Mouse (Mus musculus) neural tube, embryonic 13.5 days (tissue): ENCODE results near the gene Mmd2. TPM values are rescaled to one million over a fixed set of nuclear protein-coding genes. Genes with fewer than 3 reads are reported as not detected.

Experiments used
- ATAC-seq: fragments of 200-750 bp; cut with Nextera tagmentation; 2 replicates; pipeline ENCODE4 v1.8.0; 2017; ENCODE audit warnings: low read depth, mild to moderate bottlenecking, moderate TSS enrichment, moderate library complexity
- H3K27ac ChIP-seq: fragments of 300-500 bp; sonication (generic); replicated peaks from 2 replicates; pipeline ENCODE4 v1.5.1; 2015; ENCODE audit warnings: moderate library complexity, mild to moderate bottlenecking, inconsistent platforms
- H3K27me3 ChIP-seq: fragments of 300-500 bp; sonication (generic); 2 replicates; pipeline ENCODE4 v1.6.1; 2015; ENCODE audit warnings: mild to moderate bottlenecking, inconsistent platforms
- H3K36me3 ChIP-seq: fragments of 300-500 bp; sonication (generic); 2 replicates; pipeline ENCODE4 v1.6.1; 2015; ENCODE audit warnings: mild to moderate bottlenecking, inconsistent platforms
- H3K4me1 ChIP-seq: fragments of 300-500 bp; sonication (generic); replicated peaks from 2 replicates; pipeline ENCODE4 v1.6.1; 2015; ENCODE audit warnings: inconsistent platforms
- H3K4me2 ChIP-seq: fragments of 300-500 bp; sonication (generic); 2 replicates; pipeline ENCODE4 v1.6.1; 2015; ENCODE audit warnings: inconsistent platforms, mild to moderate bottlenecking, moderate library complexity
- H3K4me3 ChIP-seq: fragments of 300-500 bp; sonication (generic); 2 replicates; pipeline ENCODE4 v1.5.1; 2015; ENCODE audit warnings: mild to moderate bottlenecking, inconsistent platforms
- H3K9ac ChIP-seq: fragments of 300-500 bp; sonication (generic); 2 replicates; pipeline ENCODE4 v1.6.1; 2015; ENCODE audit warnings: moderate library complexity, mild to moderate bottlenecking, inconsistent platforms
- H3K9me3 ChIP-seq: fragments of 300-500 bp; sonication (generic); 2 replicates; pipeline ENCODE4 v1.6.1; 2016; ENCODE audit warnings: inconsistent platforms
- WGBS: fragments of 180-500 bp; shearing (Covaris S2); methylation state at CpG from one replicate; pipeline ENCODE4 v1.1.7; 2015; 5-methylcytosine and 5-hydroxymethylcytosine counted together
- polyA plus RNA-seq: library from polyadenylated mRNA; unstranded; fragments of >200 nt; fragmentation: Nextera tagmentation; extraction: Ambion mirVana; gene quantifications from 2 replicates; pipeline ENCODE4 v1.2.1, GENCODE M21; 2015

The Mmd2 gene
- polyA plus RNA-seq, 1 experiment from 2014 or later: 52.9 TPM

GRCm38 (mm10) chr5:142628726-142629662 lies 20.4 kb upstream of the Mmd2 start:
- Histone ChIP-seq H3K27ac (peak overlapping the region; percentile 83), H3K4me2 (peak overlapping the region; percentile 96), H3K4me1 (peaks cover 23% of the 10 kb centered on the region), H3K36me3 (peaks cover 19% of the 10 kb centered on the region), H3K9ac (peak overlapping the region; percentile 95), H3K27me3 (no peaks in the 10 kb centered on the region), H3K4me3 (peak overlapping the region; percentile 99), H3K9me3 (no peaks in the 10 kb centered on the region)
- peak; percentile 96 for ATAC-seq
- under 1% methylated on average over 69 of the region's 69 CpGs for WGBS

- peak within 1 kb of the TSS; percentile 99 for H3K4me3 ChIP-seq
- peaks cover 23% of the 10 kb centered on the region for H3K4me1 ChIP-seq
- no peaks in the 10 kb centered on the region for H3K27me3 ChIP-seq
- peak within 1 kb of the TSS; percentile 74 for H3K9ac ChIP-seq
- peak within 1 kb of the TSS; percentile 80 for H3K27ac ChIP-seq
- H3K9me3 ChIP-seq: no peaks in the 10 kb centered on the region
- WGBS: 96% methylated on average over 2 of the region's 2 CpGs
- H3K36me3 ChIP-seq: 0 out of 2 replicates have a peak, but pooled peaks cover 4% of the 10 kb centered on the region
- ATAC-seq: no peak
- peak within 1 kb of the TSS; percentile 96 for H3K4me2 ChIP-seq
Measured at GRCm38 (mm10) chr5:142627398-142627797, 18.8 kb upstream of the Mmd2 start, which contains the start of gene Wipi2. TSS of gene Wipi2 (plus strand) at chr5:142627698.

GRCm38 (mm10) chr5:142623080-142623479 lies 14.5 kb upstream of the Mmd2 start:
- no peak overlapping the region for H3K4me3 ChIP-seq
- H3K9me3 ChIP-seq: no peaks in the 10 kb centered on the region
- peaks cover 2% of the 10 kb centered on the region; the same call in 1 of the 2 replicates for H3K4me1 ChIP-seq
- H3K4me2 ChIP-seq: no peak overlapping the region
- WGBS: 92% methylated on average over 7 of the region's 7 CpGs
- no peak overlapping the region for H3K9ac ChIP-seq
- H3K27ac ChIP-seq: no peak overlapping the region
- no peak for ATAC-seq
- H3K27me3 ChIP-seq: no peaks in the 10 kb centered on the region
- H3K36me3 ChIP-seq: no peaks in the 10 kb centered on the region

DNA sequence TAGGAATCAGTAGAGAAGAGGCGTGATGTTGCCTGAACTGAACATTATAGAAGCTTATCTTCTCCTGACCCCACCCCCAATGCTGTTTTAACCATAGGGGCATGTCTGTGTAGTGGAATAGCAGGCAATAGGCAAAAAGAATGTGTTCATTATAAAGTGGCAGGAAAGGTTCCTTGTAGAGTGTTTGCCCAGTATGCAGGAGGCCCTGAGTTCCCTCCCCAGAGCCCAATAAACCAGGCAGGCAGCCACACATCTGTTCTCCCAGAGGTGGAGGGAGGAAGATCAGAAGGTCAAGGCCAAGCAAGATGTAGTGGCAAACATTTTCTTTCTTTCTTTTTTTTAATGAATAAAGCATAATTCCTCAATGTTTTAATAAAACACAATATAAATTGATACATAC lies 13.5 kb upstream of the Mmd2 start:
- H3K4me2 ChIP-seq: no peak overlapping the region
- 86% methylated on average over 1 of the region's 1 CpGs for WGBS
- no peak overlapping the region for H3K4me3 ChIP-seq
- H3K4me1 ChIP-seq: no peaks in the 10 kb centered on the region; the same call in 1 of the 2 replicates
- H3K9me3 ChIP-seq: no peaks in the 10 kb centered on the region
- no peak overlapping the region for H3K9ac ChIP-seq
- H3K27ac ChIP-seq: no peak overlapping the region
- no peaks in the 10 kb centered on the region for H3K36me3 ChIP-seq
- H3K27me3 ChIP-seq: no peaks in the 10 kb centered on the region
- ATAC-seq: no peak

DNA sequence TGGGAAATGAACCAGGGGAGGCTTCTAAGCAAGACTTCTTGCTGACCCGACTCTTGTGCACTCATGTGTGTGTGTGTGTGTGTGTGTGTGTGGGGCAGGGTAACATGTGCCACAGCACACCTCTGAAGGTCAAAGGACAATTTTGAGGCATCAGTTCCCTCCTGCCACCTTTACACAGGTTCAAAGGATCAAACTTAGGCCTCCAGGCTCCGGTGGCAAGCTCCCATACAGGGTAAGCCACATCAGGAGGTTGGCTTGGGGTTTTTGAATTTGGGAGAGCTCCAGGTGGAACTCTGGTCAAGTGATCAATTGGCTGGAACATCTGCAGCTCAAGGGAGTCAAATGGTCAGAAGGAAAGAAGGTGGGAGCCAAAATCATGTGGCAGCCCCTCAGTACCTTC lies 12.8 kb upstream of the Mmd2 start:
- Histone ChIP-seq H3K27ac (no peak overlapping the region), H3K4me3 (no peak overlapping the region), H3K27me3 (no peaks in the 10 kb centered on the region), H3K9me3 (no peaks in the 10 kb centered on the region), H3K4me1 (no peaks in the 10 kb centered on the region; the same call in 1 of the 2 replicates), H3K36me3 (no peaks in the 10 kb centered on the region), H3K4me2 (no peak overlapping the region), H3K9ac (no peak overlapping the region)
- 75% methylated on average over 2 of the region's 2 CpGs for WGBS
- no peak for ATAC-seq

DNA sequence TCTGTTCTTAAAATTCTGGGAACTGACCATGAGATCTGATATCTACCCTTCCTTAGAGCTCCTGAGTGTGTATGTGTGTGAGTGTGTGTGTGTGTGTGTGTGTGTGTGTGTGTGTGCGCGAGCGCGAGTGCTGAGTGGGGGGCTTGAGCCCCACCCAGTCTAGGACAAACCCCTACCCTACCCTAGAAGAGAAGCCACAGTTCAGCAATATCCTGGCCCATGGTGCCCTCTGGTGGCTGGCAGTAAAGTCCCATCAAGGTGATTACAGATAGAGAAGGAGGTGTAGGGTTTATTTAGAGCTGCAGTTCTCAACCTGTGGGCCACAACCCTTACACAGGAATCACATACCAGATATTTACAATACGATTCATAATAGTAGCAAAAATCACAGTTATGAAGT lies 11.3 kb upstream of the Mmd2 start:
- peak; percentile 71 for ATAC-seq
- no peaks in the 10 kb centered on the region for H3K9me3 ChIP-seq
- H3K4me1 ChIP-seq: no peaks in the 10 kb centered on the region; the same call in 1 of the 2 replicates
- H3K4me2 ChIP-seq: no peak overlapping the region
- no peak overlapping the region for H3K27ac ChIP-seq
- no peaks in the 10 kb centered on the region for H3K27me3 ChIP-seq
- 22% methylated on average over 5 of the region's 5 CpGs for WGBS
- H3K36me3 ChIP-seq: no peaks in the 10 kb centered on the region
- H3K4me3 ChIP-seq: no peak overlapping the region
- H3K9ac ChIP-seq: no peak overlapping the region

DNA sequence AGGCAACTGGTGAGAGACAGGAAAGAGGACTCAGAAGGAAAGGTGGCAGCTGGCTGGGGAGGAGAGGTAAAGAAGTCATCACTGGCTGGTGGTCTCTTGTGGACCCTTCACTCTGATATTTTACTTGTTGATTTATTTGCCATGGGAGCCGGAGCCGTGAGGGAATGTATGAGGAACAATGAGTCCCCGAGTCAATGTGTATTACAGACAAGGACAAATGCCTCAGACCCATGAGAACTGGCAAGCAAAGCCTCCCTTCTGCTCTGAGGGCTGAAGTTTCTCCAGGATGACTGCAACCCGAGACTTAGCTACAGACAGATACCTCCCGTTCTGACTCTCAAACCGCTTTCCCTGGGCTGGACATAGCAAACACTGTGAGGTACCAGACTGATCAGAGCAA lies 7.7 kb upstream of the Mmd2 start:
- Histone ChIP-seq H3K4me1 (no peaks in the 10 kb centered on the region; the same call in 1 of the 2 replicates), H3K27ac (no peak overlapping the region), H3K36me3 (no peaks in the 10 kb centered on the region), H3K27me3 (no peaks in the 10 kb centered on the region), H3K4me2 (no peak overlapping the region), H3K9ac (no peak overlapping the region), H3K9me3 (no peaks in the 10 kb centered on the region), H3K4me3 (no peak overlapping the region)
- ATAC-seq: no peak
- WGBS: 54% methylated on average over 6 of the region's 6 CpGs

- no peak for ATAC-seq
- Histone ChIP-seq H3K36me3 (no peaks in the 10 kb centered on the region), H3K9ac (no peak overlapping the region), H3K27ac (no peak overlapping the region), H3K4me3 (no peak overlapping the region), H3K4me1 (no peaks in the 10 kb centered on the region; the same call in 1 of the 2 replicates), H3K4me2 (no peak overlapping the region), H3K27me3 (no peaks in the 10 kb centered on the region), H3K9me3 (no peaks in the 10 kb centered on the region)
- WGBS: 84% methylated on average over 4 of the region's 4 CpGs
Measured at GRCm38 (mm10) chr5:142615638-142616037, 7.0 kb upstream of the Mmd2 start.

- Histone ChIP-seq H3K27ac (no peak overlapping the region), H3K27me3 (peaks cover 4% of the 10 kb centered on the region; the same call in 1 of the 2 replicates), H3K36me3 (no peaks in the 10 kb centered on the region), H3K9ac (no peak overlapping the region), H3K4me1 (no peaks in the 10 kb centered on the region), H3K9me3 (no peaks in the 10 kb centered on the region), H3K4me2 (no peak overlapping the region), H3K4me3 (no peak overlapping the region)
- WGBS: 75% methylated on average over 3 of the region's 3 CpGs
- no peak for ATAC-seq
Measured at GRCm38 (mm10) chr5:142614513-142614912, 5.9 kb upstream of the Mmd2 start.

GRCm38 (mm10) chr5:142610362-142610761 lies 1.8 kb upstream of the Mmd2 start:
- Histone ChIP-seq H3K27me3 (peaks cover 30% of the 10 kb centered on the region), H3K9me3 (no peaks in the 10 kb centered on the region), H3K9ac (no peak overlapping the region), H3K36me3 (no peaks in the 10 kb centered on the region), H3K4me3 (no peak overlapping the region), H3K4me1 (peaks cover 19% of the 10 kb centered on the region), H3K4me2 (no peak overlapping the region), H3K27ac (no peak overlapping the region)
- WGBS: 95% methylated on average over 4 of the region's 4 CpGs
- no peak for ATAC-seq

- Histone ChIP-seq H3K27ac (0 out of 2 replicates have a peak overlapping the region, but pooled peaks have one; percentile 38), H3K9ac (peak overlapping the region; percentile 74), H3K9me3 (no peaks in the 10 kb centered on the region), H3K27me3 (peaks cover 30% of the 10 kb centered on the region), H3K4me1 (peaks cover 19% of the 10 kb centered on the region), H3K4me3 (peak overlapping the region; percentile 47), H3K36me3 (no peaks in the 10 kb centered on the region), H3K4me2 (peak overlapping the region; percentile 77)
- ATAC-seq: no peak
- 6% methylated on average over 4 of the region's 4 CpGs for WGBS
Measured at GRCm38 (mm10) chr5:142608989-142609325, 357 bp upstream of the Mmd2 start.

GRCm38 (mm10) chr5:142605288-142605687 lies 3.3 kb downstream of the Mmd2 start:
- H3K27ac ChIP-seq: no peak overlapping the region
- H3K27me3 ChIP-seq: peaks cover 30% of the 10 kb centered on the region
- no peaks in the 10 kb centered on the region for H3K36me3 ChIP-seq
- ATAC-seq: no peak
- peaks cover 19% of the 10 kb centered on the region for H3K4me1 ChIP-seq
- no peak overlapping the region for H3K9ac ChIP-seq
- H3K4me2 ChIP-seq: peak overlapping the region; percentile 77
- no peak overlapping the region for H3K4me3 ChIP-seq
- WGBS: 87% methylated on average over 12 of the region's 12 CpGs
- H3K9me3 ChIP-seq: no peaks in the 10 kb centered on the region
